In genomic region chr11:109671136-109672020, GRCm38 (mm10) we compare ENCODE assay signal across 9 mouse cellular contexts. TPM values are rescaled to one million over a fixed set of nuclear protein-coding genes. Genes with fewer than 3 reads are reported as not detected.
A peak's percentile ranks its signal among the peaks of the same experiment; 100 is the strongest.
DNase-seq lines count a peak whose midpoint lies in the region; ATAC-seq and TF ChIP-seq lines count a peak whose summit lies in the region.
"Had no signal": no experiment of that assay in that cellular context is flagged by ENCODE, and none has a peak within 500 bp of the region (broad histone marks: within the 10 kb centered on the region; RNA-seq: fewer than 3 reads in every experiment).

No protein-coding gene starts in this region.

- no peaks in the 10 kb centered on the region for H3K27me3 ChIP-seq in lung, embryonic 14.5 days (ENCODE audit: insufficient read depth, low read length)
- H3K27me3 ChIP-seq in Patski, result no peaks in the 10 kb centered on the region
- H3K27me3 ChIP-seq in myocyte (ENCODE audit: control insufficient read depth, insufficient read depth, insufficient read length), result no peaks in the 10 kb centered on the region

- ATAC-seq in lung, embryonic 14.5 days (ENCODE audit: insufficient read depth), result peak; percentile 38; the same call in 1 of the 2 replicates
- ATAC-seq in Patski, result peak; percentile 40

- no peaks in the 10 kb centered on the region for H3K4me1 ChIP-seq in lung, embryonic 14.5 days (ENCODE audit: insufficient read depth)

- peaks cover 45% of the 10 kb centered on the region for H3K36me3 ChIP-seq in lung, embryonic 14.5 days (ENCODE audit: insufficient read depth)
- H3K36me3 ChIP-seq in myocyte (ENCODE audit: control insufficient read depth, insufficient read depth), result peaks cover 62% of the 10 kb centered on the region

- peak overlapping the region; percentile 58; the same call in 1 of the 2 replicates for H3K27ac ChIP-seq in lung, embryonic 14.5 days (ENCODE audit: low read depth)

- POLR2A ChIA-PET in Patski (lab: Charles Lee), result interaction anchor here (0.5 to 1.3 kb wide), 5 partner anchors 16 to 1070 kb away, joined by 3 to 6 read pairs (median 3); partner anchors contain the start of gene Fam20a

- CTCF ChIA-PET in Patski (lab: Charles Lee), result interaction anchor here (1.1 to 2.7 kb wide), 3 partner anchors 20 to 601 kb away, joined by 3 to 17 read pairs (median 4); no protein-coding TSS in a partner anchor

- peak; percentile 30 to 42 for DNase-seq in heart, adult 18-20 months
- no peak for DNase-seq in heart, adult 8-10 months (ENCODE audit: low spot score)
- DNase-seq in lung, embryonic 14.5 days, result peak; percentile 46
- no peak for DNase-seq in lung, postnatal 36 days
- DNase-seq in Patski (ENCODE audit: low read depth, low spot score), result no peak
- no peak for DNase-seq in embryo, embryonic 10.5 days (ENCODE audit: low spot score)
- DNase-seq in adrenal gland, adult 2 months, result no peak

- TF ChIP-seq POLR2A in myocyte (IDR thresholded peaks at IDR 0.05; ENCODE audit: insufficient read length, low read depth), result peak; percentile 24

- H3K9ac ChIP-seq in lung, embryonic 14.5 days, result no peak overlapping the region

- no peak overlapping the region for H3K4me2 ChIP-seq in lung, embryonic 14.5 days
- peak overlapping the region; percentile 71 for H3K4me2 ChIP-seq in myocyte (ENCODE audit: low read depth)
- H3K4me2 ChIP-seq: liver, embryonic 11.5 days had no signal

- in situ Hi-C loops in Patski (cut with MboI; ENCODE audit: low pct_unique_long_range_greater_than_20kb), result loop anchor here (5.0 kb wide), 1 partner anchor 186 kb away; no protein-coding TSS in a partner anchor

- no peak overlapping the region for H3ac ChIP-seq in myocyte (ENCODE audit: control insufficient read depth, insufficient read length)

- no peaks in the 10 kb centered on the region for H3K9me3 ChIP-seq in lung, embryonic 14.5 days (ENCODE audit: low read depth, low read length)

- no peak overlapping the region for H3K4me3 ChIP-seq in lung, embryonic 14.5 days (ENCODE audit: low read depth, low read length)
- H3K4me3 ChIP-seq in myocyte, result no peak overlapping the region

- no peak for TF ChIP-seq CTCF in lung, embryonic 14.5 days (IDR thresholded peaks at IDR 0.05; ENCODE audit: low read depth)
- no peak for TF ChIP-seq CTCF in Patski (IDR thresholded peaks at IDR 0.05)

- H3K79me2 ChIP-seq in myocyte (ENCODE audit: control insufficient read depth, insufficient read depth), result no peaks in the 10 kb centered on the region

- 62% methylated on average over 6 of the region's 6 CpGs for WGBS in lung, embryonic 14.5 days

TF ChIP-seq in myocyte, 11 proteins besides CTCF, POLR2A, EP300 and RAD21:
- TF ChIP-seq CEBPB (IDR thresholded peaks at IDR 0.05; ENCODE audit: insufficient read depth, poor library complexity, severe bottlenecking), result peak; percentile 69
- no peak for TF ChIP-seq MAX (IDR thresholded peaks at IDR 0.05; ENCODE audit: low read depth)
- peak; percentile 84 for TF ChIP-seq POLR2AphosphoS2 (IDR thresholded peaks at IDR 0.05; ENCODE audit: insufficient read length, low read depth)

RNA-seq across cellular contexts. Expression of gene Prkar1a, which starts 22.2 kb away (rescaled TPM):
- 100 to 1,000 TPM; 371 to 461 TPM for total RNA-seq in heart, adult 18-20 months (2021)
- total RNA-seq in heart, adult 8-10 months (2022), result 100 to 1,000 TPM; 347 to 373 (median 363) TPM
- polyA plus RNA-seq in lung, embryonic 14.5 days (2014; fragmentation: Nextera tagmentation; extraction: Ambion mirVana), result 408 and 411 TPM in 2 replicates
- polyA plus RNA-seq in Patski (2021) (258 TPM), myocyte (2012; fragmentation: generic; extraction: Trizol) (406 TPM)
- total RNA-seq in adrenal gland, adult 2 months (2021), result 100 to 1,000 TPM; 372 to 393 TPM
- polyA plus RNA-seq in adrenal gland, adult 2 months (2012; rRNA removed), result 164 and 197 TPM in 2 replicates

RNA-seq across cellular contexts. Expression of gene Fam20a, which starts 50.7 kb away (rescaled TPM):
- total RNA-seq in heart, adult 18-20 months (2021), result 1 to 10 TPM; 5.8 to 7.4 TPM
- 1 to 10 TPM; 5.4 to 7.7 (median 5.9) TPM for total RNA-seq in heart, adult 8-10 months (2022)
- 3.0 and 3.5 TPM in 2 replicates for polyA plus RNA-seq in lung, embryonic 14.5 days (2014; fragmentation: Nextera tagmentation; extraction: Ambion mirVana)
- polyA plus RNA-seq in Patski (2021) (0.14 TPM), myocyte (2012; fragmentation: generic; extraction: Trizol) (72.4 TPM)
- 1 to 10 TPM; 3.1 to 4.0 TPM for total RNA-seq in adrenal gland, adult 2 months (2021)
- polyA plus RNA-seq in adrenal gland, adult 2 months (2012; rRNA removed), result 6.3 and 7.0 TPM in 2 replicates

RNA-seq across cellular contexts. Expression of gene Wipi1, which starts 59.6 kb away (rescaled TPM):
- 100 to 1,000 TPM; 100 to 107 TPM for total RNA-seq in heart, adult 18-20 months (2021)
- total RNA-seq in heart, adult 8-10 months (2022), result 100 to 1,000 TPM; 110 to 141 (median 120) TPM
- polyA plus RNA-seq in lung, embryonic 14.5 days (2014; fragmentation: Nextera tagmentation; extraction: Ambion mirVana), result 24.1 and 24.9 TPM in 2 replicates
- 36.7 TPM for polyA plus RNA-seq in Patski (2021)
- 71.9 TPM for polyA plus RNA-seq in myocyte (2012; fragmentation: generic; extraction: Trizol)
- total RNA-seq in adrenal gland, adult 2 months (2021), result 10 to 100 TPM; 35.4 to 38.6 TPM
- polyA plus RNA-seq in adrenal gland, adult 2 months (2012; rRNA removed), result 14.8 and 22.1 TPM in 2 replicates

Comparison
In these comparisons a context has a peak if more than half of its experiments do, and no peak if none do; other contexts are left out.
1. DNase-seq: peak in heart, adult 18-20 months (2 of 2) and lung, embryonic 14.5 days (single experiment); none in heart, adult 8-10 months (single experiment), lung, postnatal 36 days (single experiment), Patski (single experiment), embryo, embryonic 10.5 days (single experiment) and adrenal gland, adult 2 months (single experiment).